Mouse (Mus musculus) lung, embryonic 14.5 days (tissue): ENCODE results near the gene Olfr157. TPM values are rescaled to one million over a fixed set of nuclear protein-coding genes. Genes with fewer than 3 reads are reported as not detected.
"Not testable (repeated sequence)": the region's sequence is repeated elsewhere in the genome, so short reads cannot be mapped to it uniquely, and the experiment has no call there.

ENCODE experiments used
- ATAC-seq: fragments of 200-750 bp; cut with Nextera tagmentation; 2 replicates; pipeline ENCODE4 v1.8.0; 2017; ENCODE audit warnings: mild to moderate bottlenecking, moderate TSS enrichment, moderate library complexity; ENCODE audit not compliant: insufficient read depth
- DNase-seq: peaks from one replicate; pipeline ENCODE4 v3.0.0-alpha.2; 2015
- H3K27ac ChIP-seq: fragments of 300-500 bp; sonication (generic); 2 replicates; pipeline ENCODE4 v1.5.1; 2014; ENCODE audit warnings: low read depth, mild to moderate bottlenecking, moderate library complexity
- H3K27me3 ChIP-seq: fragments of 300-500 bp; sonication (generic); 2 replicates; pipeline ENCODE4 v1.6.1; 2014; ENCODE audit warnings: low read length, control low read depth; ENCODE audit not compliant: insufficient read depth
- H3K36me3 ChIP-seq: fragments of 300-500 bp; sonication (generic); 2 replicates; pipeline ENCODE4 v1.6.1; 2014; ENCODE audit warnings: control low read depth; ENCODE audit not compliant: insufficient read depth
- H3K4me1 ChIP-seq: fragments of 300-500 bp; sonication (generic); 2 replicates; pipeline ENCODE4 v1.6.1; 2014; ENCODE audit warnings: antibody characterized with exemption, control low read depth; ENCODE audit not compliant: insufficient read depth
- H3K4me2 ChIP-seq: fragments of 300-500 bp; sonication (generic); 2 replicates; pipeline ENCODE4 v1.6.1; 2014; ENCODE audit warnings: mild to moderate bottlenecking
- H3K4me3 ChIP-seq: fragments of 300-500 bp; sonication (generic); 2 replicates; pipeline ENCODE4 v1.5.1; 2014; ENCODE audit warnings: low read depth, low read length
- H3K9ac ChIP-seq: fragments of 300-500 bp; sonication (generic); 2 replicates; pipeline ENCODE4 v1.6.1; 2014
- H3K9me3 ChIP-seq: fragments of 300-500 bp; sonication (generic); 2 replicates; pipeline ENCODE4 v1.6.1; 2016; ENCODE audit warnings: low read depth, low read length, control low read depth
- CTCF ChIP-seq: IDR thresholded peaks from 2 replicates; pipeline ENCODE4 v1.5.1; 2016; ENCODE audit warnings: antibody characterized with exemption, low read depth
- WGBS: fragments of 180-500 bp; shearing (Covaris S2); extraction: QIAGEN DNeasy Blood & Tissue Kit; methylation state at CpG from one replicate; pipeline ENCODE4 v1.1.7; 2014; 5-methylcytosine and 5-hydroxymethylcytosine counted together
- polyA plus RNA-seq: library from polyadenylated mRNA; unstranded; fragments of >200 nt; fragmentation: Nextera tagmentation; extraction: Ambion mirVana; gene quantifications from 2 replicates; pipeline ENCODE4 v1.2.1, GENCODE M21; 2014

The Olfr157 gene
- polyA plus RNA-seq, 1 experiment from 2014 or later, result not detected

- peaks cover 2% of the 10 kb centered on the region; the same call in 1 of the 2 replicates for H3K9me3 ChIP-seq
- 58% methylated on average over 7 of the region's 7 CpGs for WGBS
- no peak for DNase-seq
- H3K4me2 ChIP-seq, result no peak overlapping the region
- no peak for ATAC-seq
- H3K36me3 ChIP-seq, result no peaks in the 10 kb centered on the region
- no peak for TF ChIP-seq CTCF
- no peak overlapping the region for H3K9ac ChIP-seq
- no peak overlapping the region for H3K27ac ChIP-seq
- no peak overlapping the region for H3K4me3 ChIP-seq
- H3K4me1 ChIP-seq, result no peaks in the 10 kb centered on the region
- H3K27me3 ChIP-seq, result no peaks in the 10 kb centered on the region
Measured at GRCm38 (mm10) chr4:43798936-43799335, 41.1 kb downstream of the Olfr157 start.

GRCm38 (mm10) chr4:43795844-43796243 is 44.2 kb downstream of the Olfr157 start:
- not testable (repeated sequence) for H3K4me1 ChIP-seq, H3K36me3 ChIP-seq, H3K9me3 ChIP-seq, H3K9ac ChIP-seq, H3K4me3 ChIP-seq, H3K27ac ChIP-seq, H3K27me3 ChIP-seq, ATAC-seq, DNase-seq, H3K4me2 ChIP-seq
- WGBS, result 84% methylated on average over 5 of the region's 5 CpGs

- H3K27ac ChIP-seq, result no peak overlapping the region
- H3K4me2 ChIP-seq, result no peak overlapping the region
- no peaks in the 10 kb centered on the region for H3K9me3 ChIP-seq
- no peak overlapping the region for H3K9ac ChIP-seq
- no peaks in the 10 kb centered on the region for H3K36me3 ChIP-seq
- WGBS, result 72% methylated on average over 6 of the region's 6 CpGs
- no peaks in the 10 kb centered on the region for H3K4me1 ChIP-seq
- DNase-seq (no peak), ATAC-seq (no peak)
- H3K4me3 ChIP-seq, result no peak overlapping the region
- no peaks in the 10 kb centered on the region for H3K27me3 ChIP-seq
- no peak for TF ChIP-seq CTCF
Measured at GRCm38 (mm10) chr4:43795296-43795695, 44.7 kb downstream of the Olfr157 start.

Other genes with a start within 250 kb of the Olfr157 start
- 11.2 and 13.7 TPM in 2 replicates for gene Npr2, start 208.3 kb downstream of the Olfr157 start, polyA plus RNA-seq
- gene Spag8, start 186.6 kb downstream of the Olfr157 start, polyA plus RNA-seq, result 0.68 and 1.6 TPM in 2 replicates
- 84.0 and 97.7 TPM in 2 replicates for gene Hint2, start 183.7 kb downstream of the Olfr157 start, polyA plus RNA-seq
- 2.8 and 3.5 TPM in 2 replicates for gene Tmem8b, start 171.2 kb downstream of the Olfr157 start, polyA plus RNA-seq
- 3.2 and 3.4 TPM in 2 replicates for gene Fam221b, start 171.1 kb downstream of the Olfr157 start, polyA plus RNA-seq
- gene Olfr70, start 139.4 kb downstream of the Olfr157 start, polyA plus RNA-seq, result not detected in 2 replicates
- not detected in 2 replicates for gene Olfr71, start 129.9 kb downstream of the Olfr157 start, polyA plus RNA-seq
- 0.58 and 0.93 TPM in 2 replicates for gene Hrct1, start 113.0 kb downstream of the Olfr157 start, polyA plus RNA-seq
- 0.28 and 0.38 TPM in 2 replicates for gene Spaar, start 110.2 kb downstream of the Olfr157 start, polyA plus RNA-seq
- gene Olfr159, start 69.2 kb downstream of the Olfr157 start, polyA plus RNA-seq, result not detected in 2 replicates
- not detected in 2 replicates for gene Olfr156, start 16.3 kb downstream of the Olfr157 start, polyA plus RNA-seq
- not detected in 2 replicates for gene Olfr155, start 11.4 kb upstream of the Olfr157 start, polyA plus RNA-seq
- 27.9 and 29.5 TPM in 2 replicates for gene Reck, start 35.3 kb upstream of the Olfr157 start, polyA plus RNA-seq
- 77.4 and 82.8 TPM in 2 replicates for gene Glipr2, start 117.2 kb upstream of the Olfr157 start, polyA plus RNA-seq
- not detected in 2 replicates for gene Ccin, start 143.3 kb upstream of the Olfr157 start, polyA plus RNA-seq
- gene Clta, start 164.3 kb upstream of the Olfr157 start, polyA plus RNA-seq, result 227 and 237 TPM in 2 replicates
- 37.3 and 38.5 TPM in 2 replicates for gene Gne, start 244.0 kb upstream of the Olfr157 start, polyA plus RNA-seq